Mouse (Mus musculus) bone marrow, adult 2 months (tissue): ENCODE measurements at regions not wholly inside any gene's neighbourhood (a gene's known extent, or its start where the extent isn't known, plus 50 kb on each side); places are given as distances from the start of the nearest gene placed in this dataset.

Experiments
- H3K27ac ChIP-seq: fragments of 200-500 bp; 2 replicates; pipeline ENCODE4 v1.5.1; 2012; ENCODE audit warnings: low read depth, mild to moderate bottlenecking, control low read depth, inconsistent platforms, low read length; ENCODE audit not compliant: control insufficient read depth, poor library complexity, insufficient read depth
- H3K4me1 ChIP-seq: fragments of 200-500 bp; 2 replicates; pipeline ENCODE4 v1.6.1; 2011; ENCODE audit warnings: low read length; ENCODE audit not compliant: control insufficient read depth, insufficient read depth
- H3K4me3 ChIP-seq: fragments of 200-500 bp; replicated peaks from 2 replicates; pipeline ENCODE3; 2011; ENCODE audit warnings: mild to moderate bottlenecking, low read depth, low read length, control low read depth; ENCODE audit not compliant: control insufficient read depth
- CTCF ChIP-seq: fragments of 200-500 bp; IDR thresholded peaks from 2 replicates; pipeline ENCODE4 v1.5.1; 2011; ENCODE audit warnings: low read length, control low read depth; ENCODE audit not compliant: control insufficient read depth, insufficient read depth
- POLR2A ChIP-seq: fragments of 200-500 bp; IDR thresholded peaks from 2 replicates; pipeline ENCODE4 v1.6.1; 2011; ENCODE audit warnings: low read depth, mild to moderate bottlenecking, control low read depth, low read length, borderline replicate concordance; ENCODE audit not compliant: control insufficient read depth
- WGBS: fragments of 180-500 bp; shearing (Covaris S2); methylation state at CpG from one replicate; pipeline ENCODE4 v1.1.7; 2018; 5-methylcytosine and 5-hydroxymethylcytosine counted together

- 60% methylated on average over 1 of the region's 1 CpGs for WGBS
- Histone ChIP-seq H3K4me3 (no peak overlapping the region), H3K4me1 (no peaks in the 10 kb centered on the region), H3K27ac (no peak overlapping the region)
- no peak for TF ChIP-seq POLR2A
- TF ChIP-seq CTCF, result no peak
Measured at GRCm38 (mm10) chr12:119075825-119076224, 109.6 kb upstream of the Abcb5 start.

GRCm38 (mm10) chr12:119074742-119075478, 108.7 kb upstream of the Abcb5 start:
- no peak for TF ChIP-seq POLR2A
- no peak for TF ChIP-seq CTCF
- Histone ChIP-seq H3K4me3 (no peak overlapping the region), H3K4me1 (no peaks in the 10 kb centered on the region; the same call in 1 of the 2 replicates), H3K27ac (no peak overlapping the region)
- 85% methylated on average over 2 of the region's 2 CpGs for WGBS

- Histone ChIP-seq H3K4me3 (no peak overlapping the region), H3K4me1 (no peaks in the 10 kb centered on the region; the same call in 1 of the 2 replicates), H3K27ac (no peak overlapping the region)
- TF ChIP-seq POLR2A (no peak), CTCF (no peak)
Measured at GRCm38 (mm10) chr12:119074147-119074546, 107.9 kb upstream of the Abcb5 start.

GRCm38 (mm10) chr12:119070963-119071362, 104.7 kb upstream of the Abcb5 start:
- Histone ChIP-seq H3K27ac (no peak overlapping the region), H3K4me1 (no peaks in the 10 kb centered on the region; the same call in 1 of the 2 replicates), H3K4me3 (no peak overlapping the region)
- 66% methylated on average over 1 of the region's 1 CpGs for WGBS
- no peak for TF ChIP-seq CTCF
- TF ChIP-seq POLR2A, result no peak

GRCm38 (mm10) chr12:119070446-119070845, 104.2 kb upstream of the Abcb5 start:
- WGBS, result 5% methylated on average over 1 of the region's 1 CpGs
- no peak for TF ChIP-seq POLR2A
- TF ChIP-seq CTCF, result no peak
- H3K27ac ChIP-seq, result no peak overlapping the region
- no peaks in the 10 kb centered on the region; the same call in 1 of the 2 replicates for H3K4me1 ChIP-seq
- H3K4me3 ChIP-seq, result no peak overlapping the region

GRCm38 (mm10) chr12:119069747-119070146, 103.5 kb upstream of the Abcb5 start:
- no peaks in the 10 kb centered on the region; the same call in 1 of the 2 replicates for H3K4me1 ChIP-seq
- 12% methylated on average over 3 of the region's 3 CpGs for WGBS
- H3K4me3 ChIP-seq, result no peak overlapping the region
- H3K27ac ChIP-seq, result no peak overlapping the region
- TF ChIP-seq CTCF (no peak), POLR2A (no peak)

- TF ChIP-seq POLR2A, result no peak
- no peak for TF ChIP-seq CTCF
- no peaks in the 10 kb centered on the region; the same call in 1 of the 2 replicates for H3K4me1 ChIP-seq
Measured at GRCm38 (mm10) chr12:119068079-119068478, 101.9 kb upstream of the Abcb5 start.

GRCm38 (mm10) chr12:119062931-119063330, 96.7 kb upstream of the Abcb5 start:
- H3K4me1 ChIP-seq, result no peaks in the 10 kb centered on the region
- H3K27ac ChIP-seq, result no peak overlapping the region
- no peak overlapping the region for H3K4me3 ChIP-seq
- 69% methylated on average over 2 of the region's 2 CpGs for WGBS
- no peak for TF ChIP-seq POLR2A
- no peak for TF ChIP-seq CTCF

More at GRCm38 (mm10) chr12:119068079-119068478, 101.9 kb upstream of the Abcb5 start:
- 84% methylated on average over 2 of the region's 2 CpGs for WGBS
- no peak overlapping the region for H3K27ac ChIP-seq
- no peak overlapping the region for H3K4me3 ChIP-seq

- Histone ChIP-seq H3K4me1 (no peaks in the 10 kb centered on the region), H3K4me3 (no peak overlapping the region), H3K27ac (no peak overlapping the region)
- TF ChIP-seq CTCF (no peak), POLR2A (no peak)
Measured at GRCm38 (mm10) chr12:119062490-119062889, 96.3 kb upstream of the Abcb5 start.
